Mouse (Mus musculus) embryonic fibroblast, embryonic 13.5 days (primary cell): ENCODE results near the gene Rbms3.

ENCODE experiments used
- CTCF ChIP-seq: IDR thresholded peaks from 2 replicates; pipeline ENCODE4 v1.5.1; 2011; ENCODE audit warnings: mild to moderate bottlenecking, control low read depth, low read length, moderate library complexity, borderline replicate concordance; ENCODE audit not compliant: insufficient read depth
- POLR2A ChIP-seq: IDR thresholded peaks from 2 replicates; pipeline ENCODE4 v1.6.1; 2011; ENCODE audit warnings: low read depth, mild to moderate bottlenecking, control low read depth, low read length, moderate library complexity

- TF ChIP-seq POLR2A = no peak
- TF ChIP-seq CTCF = no peak
Measured at GRCm38 (mm10) chr9:117508941-117509340, 120.8 kb downstream of the Rbms3 start.
